Mouse (Mus musculus) intestine, embryonic 15.5 days (tissue): ENCODE measurements at regions not wholly inside any gene's neighbourhood (a gene's known extent, or its start where the extent isn't known, plus 50 kb on each side); places are given as distances from the start of the nearest gene placed in this dataset.
"Not testable (repeated sequence)": the region's sequence is repeated elsewhere in the genome, so short reads cannot be mapped to it uniquely, and the experiment has no call there.

ENCODE experiments used
- ATAC-seq: fragments of 200-750 bp; cut with Nextera tagmentation; 2 replicates; pipeline ENCODE4 v1.8.0; 2017; ENCODE audit warnings: moderate TSS enrichment, moderate library complexity
- H3K27ac ChIP-seq: fragments of 300-500 bp; sonication (generic); 2 replicates; pipeline ENCODE4 v1.5.1; 2015; ENCODE audit warnings: mild to moderate bottlenecking, inconsistent platforms
- H3K27me3 ChIP-seq: fragments of 300-500 bp; sonication (generic); replicated peaks from 2 replicates; pipeline ENCODE4 v1.6.1; 2015; ENCODE audit warnings: inconsistent platforms
- H3K36me3 ChIP-seq: fragments of 300-500 bp; sonication (generic); 2 replicates; pipeline ENCODE4 v1.6.1; 2015; ENCODE audit warnings: inconsistent platforms
- H3K4me1 ChIP-seq: fragments of 300-500 bp; sonication (generic); replicated peaks from 2 replicates; pipeline ENCODE4 v1.6.1; 2015; ENCODE audit warnings: inconsistent platforms
- H3K4me2 ChIP-seq: fragments of 300-500 bp; sonication (generic); replicated peaks from 2 replicates; pipeline ENCODE4 v1.6.1; 2015; ENCODE audit warnings: mild to moderate bottlenecking, inconsistent platforms
- H3K4me3 ChIP-seq: fragments of 300-500 bp; sonication (generic); replicated peaks from 2 replicates; pipeline ENCODE4 v1.5.1; 2015; ENCODE audit warnings: inconsistent platforms
- H3K9ac ChIP-seq: fragments of 300-500 bp; sonication (generic); 2 replicates; pipeline ENCODE4 v1.6.1; 2015; ENCODE audit warnings: inconsistent platforms
- H3K9me3 ChIP-seq: fragments of 300-500 bp; sonication (generic); 2 replicates; pipeline ENCODE4 v1.6.1; 2016; ENCODE audit warnings: inconsistent platforms
- WGBS: fragments of 180-500 bp; shearing (Covaris S2); methylation state at CpG from one replicate; pipeline ENCODE4 v1.1.7; 2015; 5-methylcytosine and 5-hydroxymethylcytosine counted together

DNA sequence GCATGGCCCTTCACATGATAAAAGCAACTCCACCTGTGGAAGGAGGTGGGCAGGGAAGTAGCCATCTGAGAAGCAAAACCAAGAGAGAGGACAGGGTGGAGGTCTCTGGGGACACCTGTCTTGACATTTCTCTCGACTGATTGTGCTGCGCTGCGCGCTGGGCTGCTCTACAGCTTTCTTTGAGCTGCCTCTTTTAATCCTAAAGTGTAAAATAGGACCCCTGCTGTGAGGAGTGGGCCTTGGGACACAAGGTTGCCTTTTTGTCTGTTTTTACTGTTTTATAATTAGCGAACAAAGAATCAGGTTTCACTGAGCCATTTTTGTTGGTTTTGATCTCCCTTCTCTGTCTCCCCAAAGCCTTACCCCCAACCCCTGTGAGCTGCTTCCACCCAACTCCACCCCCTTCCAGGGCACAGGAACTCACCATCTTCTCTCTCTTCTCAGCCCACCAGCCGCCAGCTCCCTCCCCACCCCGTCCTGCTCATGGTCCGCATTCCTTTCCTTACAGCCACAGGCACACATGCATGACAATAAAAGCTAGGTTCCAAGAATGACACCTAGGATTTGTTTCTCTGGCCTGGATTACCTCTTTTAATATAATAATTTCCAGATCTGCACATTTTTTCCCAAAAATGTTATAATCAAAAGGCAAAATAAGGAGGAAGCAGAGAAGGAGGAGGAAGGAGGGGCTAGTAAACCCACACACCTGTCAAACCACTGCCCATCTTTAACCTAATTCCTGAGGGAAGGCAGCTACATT lies 57.3 kb downstream of the Cbln4 start:
- WGBS = 43% methylated on average over 8 of the region's 8 CpGs
- no peaks in the 10 kb centered on the region for H3K27me3 ChIP-seq
- H3K27ac ChIP-seq = no peak overlapping the region
- no peaks in the 10 kb centered on the region for H3K4me1 ChIP-seq
- no peak overlapping the region for H3K4me3 ChIP-seq
- ATAC-seq = no peak
- no peak overlapping the region for H3K9ac ChIP-seq
- no peak overlapping the region for H3K4me2 ChIP-seq
- no peaks in the 10 kb centered on the region for H3K36me3 ChIP-seq
- no peaks in the 10 kb centered on the region for H3K9me3 ChIP-seq

GRCm38 (mm10) chr2:171969311-171969905 lies 73.9 kb downstream of the Cbln4 start:
- 70% methylated on average over 13 of the region's 13 CpGs for whole genome bisulfite sequencing
- Histone ChIP-seq H3K4me3 (no peak overlapping the region), H3K9ac (no peak overlapping the region), H3K27ac (no peak overlapping the region), H3K27me3 (no peaks in the 10 kb centered on the region), H3K36me3 (no peaks in the 10 kb centered on the region), H3K9me3 (no peaks in the 10 kb centered on the region), H3K4me1 (no peaks in the 10 kb centered on the region), H3K4me2 (no peak overlapping the region)
- ATAC-seq = no peak

- no peak for ATAC-seq
- 75% methylated on average over 7 of the region's 7 CpGs for WGBS
Measured at GRCm38 (mm10) chr2:171946569-171947250, 96.6 kb downstream of the Cbln4 start.

GRCm38 (mm10) chr2:171942671-171943070 lies 100.6 kb downstream of the Cbln4 start:
- Histone ChIP-seq H3K9me3 (no peaks in the 10 kb centered on the region), H3K4me2 (no peak overlapping the region), H3K9ac (no peak overlapping the region), H3K4me3 (no peak overlapping the region), H3K4me1 (no peaks in the 10 kb centered on the region), H3K27me3 (no peaks in the 10 kb centered on the region), H3K36me3 (no peaks in the 10 kb centered on the region), H3K27ac (no peak overlapping the region)
- no peak for ATAC-seq
- WGBS = 87% methylated on average over 9 of the region's 9 CpGs

More at GRCm38 (mm10) chr2:171946569-171947250, 96.6 kb downstream of the Cbln4 start:
- Histone ChIP-seq H3K9ac (no peak overlapping the region), H3K9me3 (no peaks in the 10 kb centered on the region), H3K4me1 (no peaks in the 10 kb centered on the region), H3K4me3 (no peak overlapping the region), H3K4me2 (no peak overlapping the region), H3K36me3 (no peaks in the 10 kb centered on the region), H3K27me3 (no peaks in the 10 kb centered on the region), H3K27ac (no peak overlapping the region)

DNA sequence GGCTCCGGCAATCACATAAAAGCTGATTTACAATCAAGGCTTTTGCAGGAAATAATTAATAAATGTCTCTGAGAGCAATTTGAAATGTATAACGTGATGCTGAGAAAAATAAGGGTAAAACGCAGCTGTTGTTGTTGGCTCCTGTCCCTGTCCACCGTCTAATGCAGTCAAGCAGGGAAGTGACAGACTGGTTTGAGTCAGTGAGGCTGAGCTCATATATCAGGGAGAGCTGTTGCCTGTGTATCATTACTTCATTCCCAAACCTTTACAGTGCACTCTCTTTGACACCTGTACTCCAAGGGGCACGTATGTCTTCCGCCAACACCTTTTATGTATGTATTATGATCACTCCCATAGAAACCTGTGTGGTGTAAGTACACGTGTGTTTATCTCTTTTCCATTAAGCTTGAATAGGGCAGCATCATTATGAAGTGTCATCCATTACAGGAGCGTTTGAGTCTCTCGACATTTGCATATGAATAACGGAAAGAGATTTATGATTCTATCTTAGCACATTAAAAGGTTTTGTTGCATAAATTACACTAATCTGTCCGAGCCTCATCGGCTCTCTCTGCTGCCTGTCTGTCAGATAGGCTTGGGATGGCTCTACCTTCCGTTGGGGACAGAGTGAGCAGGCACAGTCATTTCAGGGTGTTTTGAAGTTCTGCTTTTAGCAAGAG lies 107.5 kb downstream of the Cbln4 start:
- no peak overlapping the region for H3K27ac ChIP-seq
- H3K4me1 ChIP-seq = no peaks in the 10 kb centered on the region
- H3K9me3 ChIP-seq = no peaks in the 10 kb centered on the region
- H3K4me3 ChIP-seq = no peak overlapping the region
- no peak for ATAC-seq
- H3K27me3 ChIP-seq = no peaks in the 10 kb centered on the region
- H3K36me3 ChIP-seq = no peaks in the 10 kb centered on the region
- 53% methylated on average over 13 of the region's 13 CpGs for WGBS
- no peak overlapping the region for H3K9ac ChIP-seq
- no peak overlapping the region for H3K4me2 ChIP-seq

DNA sequence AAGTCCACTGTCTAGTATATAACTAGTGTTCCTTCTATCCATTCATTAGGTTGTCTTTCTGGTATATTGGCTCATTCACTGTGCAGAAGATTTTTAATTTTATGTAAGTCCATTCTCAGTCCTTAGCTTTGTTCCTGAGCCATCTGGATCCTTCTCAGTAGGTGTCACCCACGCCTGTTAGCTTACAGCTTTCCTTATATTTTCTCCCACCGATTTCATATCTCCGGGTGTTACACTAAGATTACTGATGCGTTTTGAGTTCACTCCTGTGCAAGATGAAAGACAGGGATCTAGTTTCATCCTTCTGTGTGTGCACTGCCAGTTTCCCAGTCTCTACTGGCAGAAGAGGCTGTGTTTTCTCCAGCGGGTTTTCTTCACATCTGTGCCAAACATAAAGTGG lies 122.3 kb downstream of the Cbln4 start:
- Histone ChIP-seq H3K27ac (no peak overlapping the region), H3K4me2 (no peak overlapping the region), H3K9ac (no peak overlapping the region), H3K36me3 (no peaks in the 10 kb centered on the region), H3K4me3 (no peak overlapping the region), H3K27me3 (no peaks in the 10 kb centered on the region), H3K4me1 (no peaks in the 10 kb centered on the region), H3K9me3 (no peaks in the 10 kb centered on the region)
- WGBS = 80% methylated on average over 5 of the region's 5 CpGs
- no peak for ATAC-seq

DNA sequence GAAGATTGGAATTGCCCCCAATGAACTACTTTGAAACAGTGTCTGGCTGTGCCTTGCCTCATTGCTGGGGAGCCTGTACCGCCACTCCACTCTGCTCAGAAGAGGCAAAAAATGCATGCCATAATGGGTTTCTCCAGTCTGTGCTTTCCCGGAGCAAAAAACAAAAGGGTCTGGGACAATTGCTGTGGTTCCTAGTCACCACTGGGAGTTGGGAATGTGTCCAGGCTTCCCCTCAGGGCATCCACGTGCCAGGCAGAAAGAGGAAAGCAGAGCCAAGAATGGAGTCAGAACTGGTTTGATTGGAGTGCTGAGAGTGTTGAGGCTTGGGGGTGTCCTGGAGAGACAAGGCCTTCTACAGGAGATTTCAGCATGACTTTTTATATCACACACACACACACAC lies 156.0 kb downstream of the Cbln4 start:
- 89% methylated on average over 3 of the region's 3 CpGs for WGBS
- ATAC-seq = no peak

DNA sequence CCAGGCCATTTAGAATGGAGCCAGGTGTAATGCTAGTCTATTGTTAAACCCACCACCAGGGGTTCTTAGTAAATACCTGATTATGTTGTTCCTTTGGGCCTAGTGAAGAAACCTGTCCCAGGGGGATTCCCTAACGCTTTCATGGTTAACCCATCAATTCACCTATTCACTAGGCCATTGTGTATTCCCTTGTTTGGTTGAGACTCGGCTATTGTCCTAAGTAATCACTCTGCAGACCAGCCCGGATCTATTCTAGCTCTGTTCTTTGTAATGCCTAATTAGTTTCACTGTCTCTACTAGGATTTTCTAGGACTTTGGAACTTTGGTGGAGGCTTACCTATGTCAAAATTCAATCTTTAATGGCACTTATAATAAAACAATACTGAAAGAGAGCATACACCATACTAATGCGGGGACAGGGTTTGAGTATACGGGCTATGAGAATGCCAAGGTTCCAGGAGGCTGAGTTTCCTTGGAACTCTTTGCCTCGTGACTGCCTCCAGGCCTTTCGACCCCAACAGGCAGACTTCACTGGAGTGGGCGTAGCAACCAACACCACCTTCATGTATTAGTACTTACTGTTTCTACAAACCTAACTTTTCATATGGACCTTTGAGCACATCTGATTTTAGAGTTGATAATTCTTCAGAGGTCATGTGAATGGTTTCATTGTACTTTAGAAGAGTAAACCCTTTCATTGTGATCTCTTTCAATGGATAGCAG lies 163.9 kb downstream of the Cbln4 start:
- H3K4me3 ChIP-seq, H3K9ac ChIP-seq, H3K4me1 ChIP-seq, H3K36me3 ChIP-seq, H3K27ac ChIP-seq, H3K27me3 ChIP-seq, H3K9me3 ChIP-seq, H3K4me2 ChIP-seq, ATAC-seq: not testable (repeated sequence)
- WGBS = 86% methylated on average over 8 of the region's 8 CpGs

More for the DNA sequence above, 156.0 kb downstream of the Cbln4 start:
- no peaks in the 10 kb centered on the region for H3K4me1 ChIP-seq
- H3K9me3 ChIP-seq = no peaks in the 10 kb centered on the region
- H3K4me3 ChIP-seq = no peak overlapping the region
- H3K27ac ChIP-seq = no peak overlapping the region
- no peaks in the 10 kb centered on the region for H3K36me3 ChIP-seq
- no peak overlapping the region for H3K9ac ChIP-seq
- H3K27me3 ChIP-seq = no peaks in the 10 kb centered on the region
- no peak overlapping the region for H3K4me2 ChIP-seq

DNA sequence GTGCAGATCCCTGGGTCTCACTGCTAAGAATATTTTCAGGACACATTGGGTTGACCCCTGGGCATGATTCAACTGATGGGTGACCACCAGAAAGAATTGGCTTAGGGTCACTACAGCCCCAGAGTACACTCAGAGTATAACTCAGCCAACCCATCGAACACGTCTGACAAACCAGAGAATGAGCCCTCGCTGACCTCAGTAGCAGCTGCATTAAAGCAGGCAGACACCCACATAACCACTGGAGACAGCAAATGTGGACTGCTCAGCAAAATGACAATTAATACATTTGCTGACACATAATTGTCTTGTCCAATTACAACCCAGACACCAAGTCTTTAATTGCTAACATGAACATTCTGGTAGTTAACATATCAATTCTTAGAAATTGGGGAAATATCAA lies 175.7 kb downstream of the Cbln4 start:
- H3K4me1 ChIP-seq = no peaks in the 10 kb centered on the region
- WGBS = 77% methylated on average over 3 of the region's 3 CpGs
- no peak overlapping the region for H3K4me2 ChIP-seq
- H3K9ac ChIP-seq = no peak overlapping the region
- H3K27me3 ChIP-seq = no peaks in the 10 kb centered on the region
- no peak for ATAC-seq
- H3K27ac ChIP-seq = no peak overlapping the region
- no peak overlapping the region for H3K4me3 ChIP-seq
- no peaks in the 10 kb centered on the region for H3K9me3 ChIP-seq
- no peaks in the 10 kb centered on the region for H3K36me3 ChIP-seq

- WGBS = 89% methylated on average over 8 of the region's 8 CpGs
- H3K9ac ChIP-seq = no peak overlapping the region
- no peak overlapping the region for H3K4me2 ChIP-seq
- H3K9me3 ChIP-seq = no peaks in the 10 kb centered on the region
- H3K36me3 ChIP-seq = no peaks in the 10 kb centered on the region
- H3K4me3 ChIP-seq = no peak overlapping the region
- no peaks in the 10 kb centered on the region for H3K27me3 ChIP-seq
- no peak for ATAC-seq
- no peaks in the 10 kb centered on the region for H3K4me1 ChIP-seq
- no peak overlapping the region for H3K27ac ChIP-seq
Measured at GRCm38 (mm10) chr2:171864376-171864965, 178.8 kb downstream of the Cbln4 start.

- no peak overlapping the region for H3K27ac ChIP-seq
Measured at GRCm38 (mm10) chr2:171862626-171863025, 180.6 kb downstream of the Cbln4 start.

More at GRCm38 (mm10) chr2:171862626-171863025, 180.6 kb downstream of the Cbln4 start:
- Histone ChIP-seq H3K27me3 (no peaks in the 10 kb centered on the region), H3K4me1 (no peaks in the 10 kb centered on the region), H3K36me3 (no peaks in the 10 kb centered on the region), H3K9ac (no peak overlapping the region), H3K9me3 (no peaks in the 10 kb centered on the region), H3K4me2 (no peak overlapping the region), H3K4me3 (no peak overlapping the region)
- 96% methylated on average over 2 of the region's 2 CpGs for WGBS
- no peak for ATAC-seq
